Mouse (Mus musculus): ENCODE measurements around the gene Wdr61.
"Not testable (repeated sequence)": the region's sequence is repeated elsewhere in the genome, so short reads cannot be mapped to it uniquely, and the experiment has no call there.

Gene Wdr61

GRCm38 (mm10) chr9:54722596-54722995 lies 11.7 kb downstream of the Wdr61 start:
- DNase-seq, result no peak

GRCm38 (mm10) chr9:54722156-54722555 lies 12.2 kb downstream of the Wdr61 start:
- no peak for DNase-seq

- DNase-seq, result no peak
These were observed 16.8 kb downstream of the Wdr61 start for GRCm38 (mm10) chr9:54717527-54717926.

- DNase-seq, result no peak
These were observed 18.5 kb downstream of the Wdr61 start for GRCm38 (mm10) chr9:54715776-54716175.

- DNase-seq, result no peak
These were observed 26.2 kb downstream of the Wdr61 start for GRCm38 (mm10) chr9:54708085-54708484.

- DNase-seq, result no peak
These were observed 26.9 kb downstream of the Wdr61 start for GRCm38 (mm10) chr9:54707288-54707999.

- no peak for DNase-seq
These were observed 28.8 kb downstream of the Wdr61 start for GRCm38 (mm10) chr9:54705561-54705960.

- no peak for DNase-seq
These were observed 30.0 kb downstream of the Wdr61 start for GRCm38 (mm10) chr9:54704361-54704760.

- DNase-seq, result no peak
These were observed 31.7 kb downstream of the Wdr61 start for GRCm38 (mm10) chr9:54702581-54702980.

- no peak for DNase-seq
These were observed 33.6 kb downstream of the Wdr61 start for GRCm38 (mm10) chr9:54700746-54701145.

GRCm38 (mm10) chr9:54700174-54700475 lies 34.2 kb downstream of the Wdr61 start:
- DNase-seq, result no peak

GRCm38 (mm10) chr9:54699345-54700173 lies 34.8 kb downstream of the Wdr61 start:
- DNase-seq, result peak; percentile 45

- no peak for DNase-seq
These were observed 35.3 kb downstream of the Wdr61 start for GRCm38 (mm10) chr9:54699087-54699344.

- no peak for DNase-seq
These were observed 35.8 kb downstream of the Wdr61 start, which contains the start of gene Dnaja4 for GRCm38 (mm10) chr9:54698318-54699086. TSS of gene Dnaja4 (plus strand) at chr9:54698873.

GRCm38 (mm10) chr9:54691241-54691805 lies 43.0 kb downstream of the Wdr61 start:
- DNase-seq, result peak; percentile 55

GRCm38 (mm10) chr9:54690697-54691096 lies 43.6 kb downstream of the Wdr61 start:
- DNase-seq, result not testable (repeated sequence)

GRCm38 (mm10) chr9:54689446-54689845 lies 44.9 kb downstream of the Wdr61 start:
- DNase-seq, result no peak

- no peak for DNase-seq
These were observed 46.8 kb downstream of the Wdr61 start for GRCm38 (mm10) chr9:54687246-54688236.

GRCm38 (mm10) chr9:54683814-54684605 lies 50.3 kb downstream of the Wdr61 start:
- DNase-seq, result no peak

GRCm38 (mm10) chr9:54682846-54683245 lies 51.5 kb downstream of the Wdr61 start:
- DNase-seq, result no peak

GRCm38 (mm10) chr9:54676531-54676986 lies 57.8 kb downstream of the Wdr61 start:
- DNase-seq, result peak; percentile 69
